Mouse (Mus musculus): ENCODE measurements around the gene Borcs8.

DNA sequence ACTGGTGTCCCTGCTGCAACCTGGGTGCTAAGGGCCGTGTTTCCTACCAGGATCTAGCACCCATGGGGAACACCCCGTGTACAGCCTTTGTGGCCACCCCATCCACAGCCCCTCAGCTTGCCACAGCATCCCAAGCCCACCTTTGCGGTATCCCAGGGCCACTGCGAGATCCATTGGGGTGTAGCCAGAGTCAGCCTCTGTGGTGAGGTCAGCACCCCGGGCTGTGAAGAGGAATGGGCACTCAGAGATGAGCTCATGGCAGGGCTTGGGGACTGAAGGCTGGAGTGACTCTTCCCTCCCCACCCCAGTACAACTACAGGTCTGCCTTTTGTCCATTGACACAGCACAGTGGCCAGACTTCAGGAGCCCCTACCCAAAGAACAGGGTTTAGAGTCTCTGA, 5.2 kb upstream of the Borcs8 start:
- TF ChIP-seq CTCF (IDR thresholded peaks at IDR 0.05; ENCODE audit: low read depth, low read length), result no peak
- TF ChIP-seq POLR2A (IDR thresholded peaks at IDR 0.05; ENCODE audit: borderline replicate concordance, low read depth, low read length), result no peak

Data from bone marrow macrophage, adult 2 months (primary cell).